Mouse (Mus musculus): ENCODE measurements around the gene Lrmp. TPM values are rescaled to one million over a fixed set of nuclear protein-coding genes. Genes with fewer than 3 reads are reported as not detected.
A peak's percentile ranks its signal among the peaks of the same experiment; 100 is the strongest.

The Lrmp gene
- polyA plus RNA-seq, 1 experiment: 1.0 TPM

- TF ChIP-seq CTCF (IDR thresholded peaks at IDR 0.05; ENCODE audit: borderline replicate concordance, extremely low read depth, insufficient read depth, insufficient read length) (no peak), POLR2A (IDR thresholded peaks at IDR 0.05; ENCODE audit: borderline replicate concordance, extremely low read depth, insufficient read depth, insufficient read length, poor library complexity, severe bottlenecking) (no peak)
- no peak for DNase-seq (ENCODE audit: low read depth)
Measured at GRCm38 (mm10) chr6:145139776-145140475, 24.5 kb downstream of the Lrmp start.

- no peak for DNase-seq (ENCODE audit: low read depth)
- TF ChIP-seq POLR2A (IDR thresholded peaks at IDR 0.05; ENCODE audit: borderline replicate concordance, extremely low read depth, insufficient read depth, insufficient read length, poor library complexity, severe bottlenecking): no peak
Measured at GRCm38 (mm10) chr6:145140706-145141105, 25.3 kb downstream of the Lrmp start.

GRCm38 (mm10) chr6:145141827-145142226, 26.4 kb downstream of the Lrmp start:
- no peak for TF ChIP-seq CTCF (IDR thresholded peaks at IDR 0.05; ENCODE audit: borderline replicate concordance, extremely low read depth, insufficient read depth, insufficient read length)
- no peak for TF ChIP-seq POLR2A (IDR thresholded peaks at IDR 0.05; ENCODE audit: borderline replicate concordance, extremely low read depth, insufficient read depth, insufficient read length, poor library complexity, severe bottlenecking)
- no peak for DNase-seq (ENCODE audit: low read depth)

DNA sequence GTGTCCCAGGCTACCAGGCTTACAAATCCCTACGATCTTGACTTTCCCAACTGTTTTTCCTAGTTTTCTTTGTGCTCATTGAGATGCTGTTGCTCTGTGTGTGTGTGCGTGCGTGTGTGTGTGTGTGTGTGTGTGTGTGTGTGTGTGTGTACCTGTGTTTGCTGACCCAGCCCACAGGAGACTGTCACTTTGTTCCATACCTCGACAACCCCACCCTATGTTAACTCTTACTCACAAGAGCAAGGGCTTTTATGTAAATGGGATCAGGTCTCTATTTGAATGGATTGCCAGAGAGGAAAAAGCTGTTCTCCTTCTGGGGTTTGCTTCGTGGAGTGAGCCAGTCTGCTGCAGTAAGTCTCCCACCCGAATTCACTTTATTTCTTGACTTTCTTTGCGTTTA, 29.7 kb downstream of the Lrmp start:
- DNase-seq (ENCODE audit: low read depth): no peak
- TF ChIP-seq CTCF (IDR thresholded peaks at IDR 0.05; ENCODE audit: borderline replicate concordance, extremely low read depth, insufficient read depth, insufficient read length) (no peak), POLR2A (IDR thresholded peaks at IDR 0.05; ENCODE audit: borderline replicate concordance, extremely low read depth, insufficient read depth, insufficient read length, poor library complexity, severe bottlenecking) (no peak)

DNA sequence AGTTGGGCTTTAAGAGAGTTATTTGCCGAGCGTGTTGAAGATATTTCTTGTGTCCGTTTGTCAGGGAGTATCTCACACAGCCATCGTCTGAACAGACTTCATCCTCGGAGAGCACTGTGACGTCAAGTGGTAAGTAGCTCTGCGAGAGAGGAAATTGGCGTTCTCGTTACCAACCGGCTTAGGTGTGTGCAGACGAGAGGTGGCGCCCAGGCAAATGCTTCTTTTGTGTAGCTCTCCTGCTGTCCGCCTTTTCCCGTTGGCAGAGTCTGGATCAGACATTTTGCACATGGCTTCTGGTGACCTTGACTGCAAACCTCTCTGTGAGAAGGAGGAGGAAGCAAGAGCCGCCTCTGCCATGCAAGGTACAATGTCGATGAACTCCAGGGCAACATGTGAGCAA, 32.3 kb downstream of the Lrmp start:
- TF ChIP-seq CTCF (IDR thresholded peaks at IDR 0.05; ENCODE audit: borderline replicate concordance, extremely low read depth, insufficient read depth, insufficient read length): no peak
- no peak for TF ChIP-seq POLR2A (IDR thresholded peaks at IDR 0.05; ENCODE audit: borderline replicate concordance, extremely low read depth, insufficient read depth, insufficient read length, poor library complexity, severe bottlenecking)
- peak; percentile 31 for DNase-seq (ENCODE audit: low read depth)

GRCm38 (mm10) chr6:145149054-145149453, 33.6 kb downstream of the Lrmp start:
- TF ChIP-seq POLR2A (IDR thresholded peaks at IDR 0.05; ENCODE audit: borderline replicate concordance, extremely low read depth, insufficient read depth, insufficient read length, poor library complexity, severe bottlenecking) (no peak), CTCF (IDR thresholded peaks at IDR 0.05; ENCODE audit: borderline replicate concordance, extremely low read depth, insufficient read depth, insufficient read length) (no peak)
- DNase-seq (ENCODE audit: low read depth): peak; percentile 30

DNA sequence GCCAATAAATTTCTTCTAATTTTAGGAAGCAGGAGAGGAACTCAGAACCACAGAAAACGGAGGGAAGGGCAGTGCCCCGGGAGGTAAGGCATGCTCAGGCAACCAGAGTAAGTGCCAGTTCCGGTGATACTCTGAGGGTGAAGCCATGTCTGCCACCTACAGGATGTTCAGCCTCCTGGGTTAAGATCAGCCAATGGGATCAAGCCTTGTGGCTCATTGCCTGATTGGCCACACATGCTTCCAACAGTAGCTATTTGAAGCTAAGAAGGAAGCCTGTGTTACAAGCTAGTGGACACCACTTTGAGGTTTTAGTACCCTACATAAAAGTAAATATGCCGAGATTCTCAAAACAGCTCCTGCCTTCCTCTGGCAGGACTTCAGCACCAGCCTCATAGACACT, 43.2 kb downstream of the Lrmp start:
- no peak for DNase-seq (ENCODE audit: low read depth)
- TF ChIP-seq CTCF (IDR thresholded peaks at IDR 0.05; ENCODE audit: borderline replicate concordance, extremely low read depth, insufficient read depth, insufficient read length) (no peak), POLR2A (IDR thresholded peaks at IDR 0.05; ENCODE audit: borderline replicate concordance, extremely low read depth, insufficient read depth, insufficient read length, poor library complexity, severe bottlenecking) (no peak)

DNA sequence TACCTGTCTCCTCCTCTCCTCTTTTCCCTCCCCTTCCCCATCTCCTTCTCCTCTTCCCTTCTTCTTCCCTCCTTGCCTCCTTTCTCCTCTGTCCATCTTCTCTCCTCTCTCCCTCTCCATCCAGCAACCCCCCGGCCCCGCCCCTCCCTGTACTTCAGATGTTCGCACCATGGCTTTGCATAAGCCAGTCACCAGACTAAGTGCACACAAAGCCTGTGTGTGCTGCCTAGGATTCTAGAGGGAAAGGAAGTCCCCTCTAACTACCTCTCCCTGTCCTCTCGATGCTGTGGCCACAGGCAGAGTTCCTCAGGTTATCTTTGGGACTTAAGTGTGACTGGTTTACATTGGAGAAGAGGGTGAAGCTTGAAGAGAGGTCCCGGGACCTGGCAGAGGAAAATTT, 45.1 kb downstream of the Lrmp start:
- DNase-seq (ENCODE audit: low read depth): no peak
- no peak for TF ChIP-seq POLR2A (IDR thresholded peaks at IDR 0.05; ENCODE audit: borderline replicate concordance, extremely low read depth, insufficient read depth, insufficient read length, poor library complexity, severe bottlenecking)

- no peak for TF ChIP-seq POLR2A (IDR thresholded peaks at IDR 0.05; ENCODE audit: borderline replicate concordance, extremely low read depth, insufficient read depth, insufficient read length, poor library complexity, severe bottlenecking)
- TF ChIP-seq CTCF (IDR thresholded peaks at IDR 0.05; ENCODE audit: borderline replicate concordance, extremely low read depth, insufficient read depth, insufficient read length): no peak
Measured at GRCm38 (mm10) chr6:145171892-145172606, 56.6 kb downstream of the Lrmp start.

DNA sequence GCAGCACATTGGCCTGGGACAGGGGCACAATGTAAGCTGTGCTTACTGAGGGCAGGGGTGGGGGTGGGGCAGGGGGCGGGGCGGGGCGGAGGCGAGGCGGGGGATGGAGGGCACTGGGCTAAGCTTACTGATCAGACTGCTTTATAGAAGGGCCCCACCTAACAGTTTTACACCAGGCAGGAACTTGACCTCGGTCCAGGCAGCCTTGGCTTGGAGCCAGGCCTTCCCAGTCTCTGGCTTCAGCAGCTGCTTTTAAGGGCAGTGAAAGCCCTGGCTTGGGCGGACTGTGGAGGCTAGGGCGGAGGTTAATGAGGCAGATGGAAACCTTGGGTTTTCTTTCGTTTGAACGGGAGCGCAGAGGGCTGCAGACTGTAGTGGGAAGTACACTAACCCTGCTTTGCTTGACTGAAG, 58.3 kb downstream of the Lrmp start:
- TF ChIP-seq CTCF (IDR thresholded peaks at IDR 0.05; ENCODE audit: borderline replicate concordance, extremely low read depth, insufficient read depth, insufficient read length): no peak
- peak; percentile 85 for DNase-seq (ENCODE audit: low read depth)

More at GRCm38 (mm10) chr6:145171892-145172606, 56.6 kb downstream of the Lrmp start:
- peak; percentile 60 for DNase-seq (ENCODE audit: low read depth)

DNA sequence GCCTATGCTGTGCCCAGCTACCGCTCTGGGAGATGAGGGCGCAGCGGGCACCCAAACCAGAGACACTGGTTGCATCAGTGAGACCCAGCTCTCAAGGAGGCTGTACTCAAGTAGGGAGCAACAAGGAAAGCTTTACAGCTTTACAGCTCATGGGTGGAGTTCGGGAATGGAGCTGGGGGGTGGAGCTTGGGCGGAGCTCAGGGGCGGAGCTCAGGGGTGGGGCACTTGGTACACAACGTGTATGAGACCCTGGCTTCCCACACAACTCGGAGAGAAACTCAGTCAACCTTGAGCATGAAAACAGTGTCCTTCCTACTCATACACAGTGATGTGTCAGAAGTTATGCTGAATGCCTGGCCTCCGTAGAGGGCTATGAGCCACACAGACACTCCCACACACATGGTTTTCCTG, 60.1 kb downstream of the Lrmp start:
- peak; percentile 17 for DNase-seq (ENCODE audit: low read depth)

DNA sequence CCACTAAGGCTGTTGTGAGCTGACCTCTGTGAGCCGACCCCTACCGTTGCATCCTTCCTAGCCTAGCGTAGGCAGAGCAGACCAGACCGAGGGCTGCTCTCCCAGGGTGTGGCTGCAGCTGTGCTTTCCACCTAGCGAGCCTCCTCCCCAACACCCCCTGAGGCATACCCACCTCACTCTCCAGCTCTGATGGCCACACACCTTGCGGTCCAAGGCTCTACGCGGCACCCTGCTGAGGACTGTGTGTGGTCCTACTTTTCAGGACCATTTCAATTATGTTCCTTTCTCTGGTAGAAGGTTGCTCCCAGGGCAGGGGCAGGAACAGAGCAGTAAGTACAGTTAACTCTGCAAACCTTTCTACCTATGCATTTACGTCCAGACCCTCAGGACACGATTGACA, 61.0 kb downstream of the Lrmp start:
- TF ChIP-seq CTCF (IDR thresholded peaks at IDR 0.05; ENCODE audit: borderline replicate concordance, extremely low read depth, insufficient read depth, insufficient read length): no peak
- TF ChIP-seq POLR2A (IDR thresholded peaks at IDR 0.05; ENCODE audit: borderline replicate concordance, extremely low read depth, insufficient read depth, insufficient read length, poor library complexity, severe bottlenecking): no peak
- no peak for DNase-seq (ENCODE audit: low read depth)

More for the DNA sequence above, 60.1 kb downstream of the Lrmp start:
- no peak for TF ChIP-seq POLR2A (IDR thresholded peaks at IDR 0.05; ENCODE audit: borderline replicate concordance, extremely low read depth, insufficient read depth, insufficient read length, poor library complexity, severe bottlenecking)
- no peak for TF ChIP-seq CTCF (IDR thresholded peaks at IDR 0.05; ENCODE audit: borderline replicate concordance, extremely low read depth, insufficient read depth, insufficient read length)
